Mouse (Mus musculus): ENCODE results near the gene Micu1.

- TF ChIP-seq CTCF (IDR thresholded peaks at IDR 0.05; ENCODE audit: borderline replicate concordance, insufficient read depth, low read length) (no peak), POLR2A (IDR thresholded peaks at IDR 0.05; ENCODE audit: low read depth, low read length) (no peak)
These were observed 39.2 kb downstream of the Micu1 start for GRCm38 (mm10) chr10:59741448-59741847.
